Mouse (Mus musculus): ENCODE data around the gene Baiap2.

DNA sequence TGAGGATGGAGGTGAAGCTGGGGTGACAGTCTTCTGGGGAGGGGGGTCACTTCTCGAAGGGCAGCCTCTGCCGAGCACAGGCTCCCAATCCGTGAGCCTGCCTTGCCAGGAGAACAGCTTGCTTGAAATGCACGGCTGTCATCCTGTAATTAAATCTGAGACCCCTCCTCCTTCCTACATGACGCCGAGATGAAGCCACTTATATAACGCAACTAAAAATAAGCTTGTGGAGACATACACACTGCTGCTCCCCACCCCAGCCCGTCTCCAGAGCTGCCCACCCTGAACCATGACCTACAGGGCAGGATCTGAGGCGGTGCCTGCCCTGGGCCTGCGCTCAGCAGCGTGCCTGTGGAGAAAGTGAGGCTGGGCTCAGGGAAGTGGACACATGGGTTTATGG, 2.4 kb upstream of the Baiap2 start:
- TF ChIP-seq GATA1 (IDR thresholded peaks at IDR 0.05; ENCODE audit: low read length) (no peak), TAL1 (IDR thresholded peaks at IDR 0.05; ENCODE audit: low read length) (no peak)
